Mouse (Mus musculus) testis, postnatal 10 days (tissue): ENCODE data around the gene Rnase12.
"Not testable (repeated sequence)": the region's sequence is repeated elsewhere in the genome, so short reads cannot be mapped to it uniquely, and the experiment has no call there.

Experiments
- DNase-seq: peaks from one replicate; pipeline ENCODE4 v3.0.0; 2021; ENCODE audit warnings: low spot score

Rnase12 gene

DNA sequence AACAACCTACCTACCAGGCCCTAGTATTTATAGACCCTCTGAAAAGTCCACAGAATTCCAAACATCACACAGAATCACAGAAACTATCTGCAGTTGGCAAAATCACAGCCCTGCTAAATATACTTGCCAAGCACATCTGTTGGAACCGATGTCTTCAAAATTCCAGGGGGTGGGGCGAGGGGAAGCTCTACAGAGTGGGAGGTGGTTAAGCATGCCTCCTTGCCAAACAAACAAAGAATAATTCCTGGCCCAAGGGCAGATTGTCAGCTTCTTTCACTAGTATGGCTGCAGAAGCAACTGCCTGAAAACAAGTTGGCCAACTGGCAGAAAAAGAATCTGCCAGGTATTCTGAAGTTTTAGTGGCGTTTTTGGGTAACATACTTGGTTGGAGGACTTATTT lies 40.2 kb downstream of the Rnase12 start:
- DNase-seq, result peak; percentile 43

DNA sequence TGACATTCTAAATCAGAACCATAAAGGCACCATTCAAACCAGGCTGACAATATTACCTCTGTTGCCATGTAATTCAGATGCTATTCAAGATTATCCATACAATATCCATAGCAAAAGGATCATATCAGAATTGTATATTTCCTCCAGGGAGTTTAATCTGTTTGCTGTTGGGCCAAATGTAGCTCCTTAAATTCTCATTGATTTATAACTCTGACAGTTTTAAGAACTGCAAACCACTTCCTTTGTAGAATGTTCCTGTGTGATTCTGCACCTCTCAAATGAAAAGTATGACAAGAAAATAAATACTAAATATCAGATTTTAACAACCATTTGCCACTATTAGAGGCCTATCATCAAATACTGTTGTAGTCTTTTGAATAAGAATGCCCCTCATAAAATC lies 41.7 kb downstream of the Rnase12 start:
- DNase-seq, result no peak

DNA sequence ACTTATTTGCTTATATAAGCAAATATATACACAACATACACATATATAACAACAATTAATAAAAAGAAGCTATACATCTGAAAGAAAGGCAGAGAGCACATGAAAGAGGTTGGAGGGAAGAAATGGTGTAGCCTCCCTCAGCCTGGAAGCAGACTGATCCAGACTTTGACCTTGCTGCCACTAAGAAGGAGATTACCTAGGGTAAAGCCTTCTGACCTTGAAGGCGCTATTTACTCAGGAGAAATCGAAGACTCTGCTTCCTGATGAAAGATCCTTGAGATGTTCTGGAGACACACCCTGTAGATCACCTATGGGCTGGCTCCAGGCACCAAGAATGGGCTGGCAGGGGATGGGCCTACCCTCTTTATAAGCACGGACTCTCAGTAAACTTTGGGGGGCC lies 42.7 kb downstream of the Rnase12 start:
- DNase-seq, result not testable (repeated sequence)

DNA sequence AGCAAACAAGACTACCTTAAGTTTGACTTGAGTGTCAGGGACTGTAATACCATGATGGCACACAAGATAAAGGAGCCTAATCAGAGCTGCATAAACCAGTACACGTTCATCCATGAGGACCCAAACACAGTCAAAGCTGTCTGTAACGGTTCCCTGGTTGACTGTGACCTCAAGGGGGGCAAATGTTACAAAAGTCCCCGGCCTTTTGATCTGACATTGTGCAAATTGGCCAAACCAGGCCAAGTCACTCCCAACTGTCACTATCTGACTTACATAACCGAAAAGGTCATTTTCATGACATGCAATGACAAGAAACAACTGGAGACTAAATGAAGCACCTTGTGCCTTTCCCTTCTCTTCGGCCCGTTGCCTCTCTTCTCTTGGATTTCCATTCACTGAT lies 47.9 kb downstream of the Rnase12 start:
- no peak for DNase-seq

DNA sequence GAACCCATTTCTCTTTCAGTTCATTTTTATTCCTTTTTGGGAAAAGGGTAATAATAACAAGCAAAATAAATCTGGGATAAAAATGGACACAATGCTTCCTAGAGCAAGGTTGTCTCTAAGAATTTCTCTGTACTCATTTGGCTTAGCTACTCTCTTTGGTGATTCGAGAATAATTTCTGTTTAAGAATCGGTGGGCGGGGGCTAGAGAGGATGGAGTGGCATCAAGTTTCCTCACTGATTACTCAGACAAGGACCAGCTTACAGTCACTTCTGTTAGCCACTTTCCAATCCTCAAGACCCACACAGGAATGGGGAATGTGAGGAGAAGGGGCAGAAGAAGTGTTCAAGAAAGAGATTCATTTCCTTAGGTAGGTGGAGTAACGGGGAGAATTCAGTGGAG lies 48.7 kb downstream of the Rnase12 start:
- no peak for DNase-seq

DNA sequence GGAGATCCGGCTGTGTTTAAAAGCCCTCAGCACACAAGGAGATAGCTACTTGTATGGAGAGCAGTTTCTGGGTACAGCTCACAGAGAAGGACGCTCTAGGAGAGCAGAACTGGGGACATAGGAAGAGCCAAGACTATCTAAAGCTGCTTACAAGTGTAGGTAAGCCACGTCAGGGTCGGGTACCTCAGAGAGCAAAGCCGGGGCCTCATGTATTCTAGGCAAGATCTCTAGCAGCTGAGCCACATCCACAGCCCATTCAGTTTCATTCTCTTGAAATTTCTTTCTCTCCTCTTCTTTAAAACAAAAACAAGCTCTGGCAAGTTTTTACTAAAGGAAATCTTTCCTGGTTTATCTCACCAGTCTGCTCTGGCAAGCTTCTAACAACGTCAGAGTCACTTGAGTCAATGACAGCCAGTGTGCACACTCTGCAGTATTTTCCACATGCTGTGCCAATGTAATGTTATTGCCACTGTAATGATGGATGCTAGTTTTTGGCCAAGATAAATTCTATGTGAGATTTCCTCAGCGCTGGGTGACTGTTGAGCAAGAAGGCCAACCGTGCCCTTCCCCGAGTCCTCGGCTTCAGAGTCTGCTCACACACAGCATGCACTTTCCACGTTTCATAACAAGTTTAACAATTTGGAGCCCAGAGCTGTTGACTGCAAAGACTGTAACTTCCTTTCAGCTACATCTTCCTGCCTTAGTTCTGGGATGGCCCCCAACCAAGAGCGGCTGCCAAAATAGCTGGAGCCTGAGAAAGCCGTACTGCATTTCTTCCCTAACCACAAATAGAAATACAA lies 49.3 kb downstream of the Rnase12 start:
- no peak for DNase-seq

DNA sequence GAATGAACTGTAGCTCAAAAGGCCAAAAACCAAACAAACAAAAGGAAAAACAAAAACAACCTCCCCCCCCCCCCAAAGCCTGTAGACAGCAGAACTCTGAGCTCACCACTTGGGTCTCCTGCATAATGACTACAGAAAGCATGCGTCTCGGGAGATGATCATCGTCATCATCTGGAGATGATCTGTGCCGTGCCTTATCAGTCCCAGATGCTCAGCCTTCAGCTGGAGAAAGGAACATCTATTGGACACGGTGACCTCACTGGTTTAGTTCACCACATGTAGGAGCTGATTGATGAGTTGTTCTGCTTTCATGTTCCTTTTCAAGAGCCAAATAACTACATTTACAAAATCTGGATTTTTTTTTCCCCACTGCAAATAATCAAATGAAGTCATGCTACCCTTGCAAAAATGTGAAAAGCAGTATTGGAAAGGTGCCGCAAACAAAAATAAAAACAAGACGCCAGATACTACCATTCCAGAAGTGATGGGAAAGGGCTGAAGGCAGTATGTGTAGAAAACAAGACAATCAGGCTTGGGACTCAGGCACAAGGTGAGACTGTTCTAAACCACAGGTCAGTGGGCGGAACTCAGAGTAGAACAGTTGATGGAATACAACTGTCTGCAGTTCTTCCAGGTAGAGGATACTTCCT lies 50.2 kb downstream of the Rnase12 start, which contains the start of gene Rnase10:
Gene Rnase10, plus strand, starts transcription at position 600 of the 650 bp plus-strand sequence.
- DNase-seq, result no peak
